Mouse (Mus musculus) leukemia stem cell, adult 10-12 weeks (primary cell): ENCODE results near the gene Htr1d. TPM values are rescaled to one million over a fixed set of nuclear protein-coding genes. Genes with fewer than 3 reads are reported as not detected.

Source experiments
- polyA plus RNA-seq: library from polyadenylated mRNA; stranded (reverse); fragments of >175 nt; gene quantifications from 2 replicates; pipeline ENCODE4 v1.2.3, GENCODE M21; 2012; ENCODE audit warnings: low replicate concordance

Htr1d gene
- not detected in 2 replicates for polyA plus RNA-seq

GRCm38 (mm10) chr4:136423224-136423623 lies at the start of gene Htr1d:
Gene Htr1d (plus strand): TSS chr4:136423524.

GRCm38 (mm10) chr4:136462086-136462838 lies 38.9 kb downstream of the Htr1d start, which contains the start of gene 6030445D17Rik:
Gene 6030445D17Rik (plus strand): TSS chr4:136462250.

GRCm38 (mm10) chr4:136469371-136469903 lies 46.1 kb downstream of the Htr1d start, which contains the start of gene Luzp1:
Gene Luzp1 (plus strand): TSS chr4:136469761.

Other genes with a start within 250 kb of the Htr1d start
- gene Asap3, start 217.2 kb upstream of the Htr1d start, polyA plus RNA-seq: 0.20 and 0.22 TPM in 2 replicates
- not detected in 2 replicates for gene Tcea3, start 175.8 kb upstream of the Htr1d start, polyA plus RNA-seq
- gene Zfp46, start 138.8 kb upstream of the Htr1d start, polyA plus RNA-seq: 4.1 and 6.0 TPM in 2 replicates
- 33.1 and 59.1 TPM in 2 replicates for gene Hnrnpr, start 112.6 kb upstream of the Htr1d start, polyA plus RNA-seq
- gene 6030445D17Rik, start 38.7 kb downstream of the Htr1d start, polyA plus RNA-seq: 0.23 TPM in 1 of 2 replicates, not detected in the other
- gene Luzp1, start 46.2 kb downstream of the Htr1d start, polyA plus RNA-seq: 0.73 and 4.5 TPM in 2 replicates
- gene Kdm1a, start 179.2 kb downstream of the Htr1d start, polyA plus RNA-seq: 11.0 and 19.5 TPM in 2 replicates
- gene Tex46, start 186.9 kb downstream of the Htr1d start, polyA plus RNA-seq: not detected in 2 replicates
- not detected in 2 replicates for gene Lactbl1, start 199.1 kb downstream of the Htr1d start, polyA plus RNA-seq